Mouse (Mus musculus) kidney, adult 10 weeks (tissue): ENCODE measurements around the gene Fam118a. TPM values are rescaled to one million over a fixed set of nuclear protein-coding genes. Genes with fewer than 3 reads are reported as not detected.

Experiments
- polyA plus RNA-seq: library from polyadenylated mRNA; stranded (reverse); fragments of 350-450 nt; fragmentation: Illumina TruSeq; extraction: RNeasy Lipid Tissue Mini Kit (QIAGEN cat#74804); gene quantifications from one replicate; pipeline ENCODE4 v1.2.3, GENCODE M21; 2014; ENCODE audit warnings: low read depth, low replicate concordance

The Fam118a gene
- 9.3 TPM for polyA plus RNA-seq

GRCm38 (mm10) chr15:85028648-85029047 is at the start of gene Fam118a:
TSS of gene Fam118a (plus strand) at chr15:85028948.

GRCm38 (mm10) chr15:84987874-84988825 is 40.6 kb upstream of the Fam118a start, which contains the start of gene 5031439G07Rik:
TSS of gene 5031439G07Rik (minus strand) at chr15:84988551.

DNA sequence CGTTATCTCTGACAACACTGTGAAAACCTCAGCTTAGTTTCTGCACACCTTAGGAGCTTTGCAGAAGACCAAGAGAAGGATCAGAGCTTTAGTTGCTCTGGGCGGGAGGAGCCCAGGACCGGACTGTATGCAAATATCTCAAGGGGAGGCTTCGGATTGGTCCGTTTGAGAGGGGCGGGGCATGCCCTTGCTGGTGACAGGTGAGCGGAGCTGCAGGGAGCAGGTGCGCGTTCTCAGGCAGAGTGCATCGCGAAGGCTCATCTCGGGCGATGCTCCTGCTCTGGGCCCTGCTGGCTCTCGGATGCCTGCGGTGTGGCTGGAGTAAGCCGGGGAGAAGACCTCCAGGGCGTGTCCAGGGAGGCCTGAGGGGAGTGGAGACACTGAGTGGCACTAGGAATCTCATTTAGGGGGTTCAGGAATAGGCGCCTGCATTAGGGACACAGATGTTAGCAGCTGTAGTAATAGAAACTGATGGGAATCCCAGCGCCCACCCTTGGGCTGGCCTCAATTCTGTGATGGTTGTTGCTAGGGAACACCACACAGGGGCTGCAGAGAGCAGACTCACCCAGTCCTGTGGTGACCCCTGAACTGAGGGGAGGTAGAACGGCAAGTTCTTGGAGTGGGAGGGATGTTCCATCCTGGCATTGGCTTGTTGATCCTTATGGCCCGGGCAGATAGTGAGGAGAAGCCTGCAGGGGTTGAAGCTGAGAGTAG is 11.6 kb upstream of the Fam118a start, which contains the start of gene Upk3a:
Upk3a (plus strand) TSS at position 191 of the 714 bp plus-strand sequence.

Other genes starting within 250 kb of the Fam118a start
- not detected for gene Phf21b, start 172.9 kb upstream of the Fam118a start, polyA plus RNA-seq
- gene Gm29666, start 108.9 kb upstream of the Fam118a start, polyA plus RNA-seq: 0.28 TPM
- gene Nup50, start 105.5 kb upstream of the Fam118a start, polyA plus RNA-seq: 14.8 TPM
- 10.9 TPM for gene 5031439G07Rik, start 40.4 kb upstream of the Fam118a start, polyA plus RNA-seq
- gene Upk3a, start 11.8 kb upstream of the Fam118a start, polyA plus RNA-seq: not detected
- gene Smc1b, start 103.0 kb downstream of the Fam118a start, polyA plus RNA-seq: 0.12 TPM
- not detected for gene Ribc2, start 103.1 kb downstream of the Fam118a start, polyA plus RNA-seq
- gene Fbln1, start 177.0 kb downstream of the Fam118a start, polyA plus RNA-seq: 2.0 TPM